Comparison of ENCODE assay signal across 8 mouse cellular contexts in genomic region chrX:38576078-38576477, GRCm38 (mm10). TPM values are rescaled to one million over a fixed set of nuclear protein-coding genes. Genes with fewer than 3 reads are reported as not detected.
DNase-seq lines count a peak whose midpoint lies in the region; ATAC-seq and TF ChIP-seq lines count a peak whose summit lies in the region.

Cul4b (minus strand) TSS chrX:38576196.

- peak; percentile 90 for ATAC-seq in heart, embryonic 12.5 days (ENCODE audit: insufficient number of reproducible peaks, low FRiP score)
- ATAC-seq in midbrain, postnatal 0 days (ENCODE audit: low FRiP score), result no peak

- DNase-seq in left cerebral cortex, adult 18-20 months (ENCODE audit: low spot score in 2 of 2), result no peak
- DNase-seq in left cerebral cortex, adult 9 months (ENCODE audit: low spot score in 2 of 2), result no peak
- peak; percentile 70 for DNase-seq in c-Kit-positive CD71-positive TER-119-negative erythroid progenitor cells, embryonic 14.5 days (ENCODE audit: low read depth)
- DNase-seq in left cerebral cortex, postnatal 10 days (ENCODE audit: extremely low spot score in 1 of 2, low spot score in 2 of 2), result no peak
- DNase-seq in midbrain, postnatal 0 days (ENCODE audit: low spot score), result no peak
- no peak for DNase-seq in cerebellum, adult 18-20 months
- DNase-seq in Muller cell, postnatal 12 days (ENCODE audit: inconsistent ontology term), result no peak

- H3K4me2 ChIP-seq in heart, embryonic 12.5 days, result peak within 1 kb of the TSS; percentile 21; the same call in 1 of the 2 replicates
- no peak within 1 kb of the TSS for H3K4me2 ChIP-seq in midbrain, postnatal 0 days (ENCODE audit: low read depth, low read length, poor library complexity, severe bottlenecking)

- no peak for TF ChIP-seq CTCF in midbrain, postnatal 0 days (IDR thresholded peaks at IDR 0.05)

- H3K4me3 ChIP-seq in heart, embryonic 12.5 days, result 0 out of 2 replicates have a peak within 1 kb of the TSS, but pooled peaks have one; percentile 18
- no peak within 1 kb of the TSS for H3K4me3 ChIP-seq in midbrain, postnatal 0 days (ENCODE audit: low read depth, low read length)

- 56% methylated on average over 15 of the region's 15 CpGs for WGBS in heart, embryonic 12.5 days
- WGBS in midbrain, postnatal 0 days, result 90% methylated on average over 15 of the region's 15 CpGs

- intact Hi-C loops in left cerebral cortex, postnatal 10 days (cut with DNase I), result no loop called here

- H3K27ac ChIP-seq in heart, embryonic 12.5 days (ENCODE audit: poor library complexity, severe bottlenecking), result 0 out of 2 replicates have a peak within 1 kb of the TSS, but pooled peaks have one; percentile 21
- no peak within 1 kb of the TSS for H3K27ac ChIP-seq in midbrain, postnatal 0 days (ENCODE audit: low read depth, low read length)

- no peaks in the 10 kb centered on the region for H3K36me3 ChIP-seq in heart, embryonic 12.5 days
- H3K36me3 ChIP-seq in midbrain, postnatal 0 days (ENCODE audit: insufficient read depth, low read length), result no peaks in the 10 kb centered on the region

- H3K27me3 ChIP-seq in heart, embryonic 12.5 days (replicated peaks), result no peaks in the 10 kb centered on the region
- H3K27me3 ChIP-seq in midbrain, postnatal 0 days (ENCODE audit: insufficient read depth, low read length), result no peaks in the 10 kb centered on the region

- H3K4me1 ChIP-seq in heart, embryonic 12.5 days (replicated peaks), result no peaks in the 10 kb centered on the region
- H3K4me1 ChIP-seq in midbrain, postnatal 0 days (ENCODE audit: insufficient read depth, low read length), result no peaks in the 10 kb centered on the region

- no peaks in the 10 kb centered on the region for H3K9me3 ChIP-seq in heart, embryonic 12.5 days (replicated peaks)
- no peaks in the 10 kb centered on the region for H3K9me3 ChIP-seq in midbrain, postnatal 0 days (ENCODE audit: low read length)

- no peak within 1 kb of the TSS for H3K9ac ChIP-seq in heart, embryonic 12.5 days
- no peak within 1 kb of the TSS for H3K9ac ChIP-seq in midbrain, postnatal 0 days (replicated peaks; ENCODE audit: low read length, poor library complexity, severe bottlenecking)

RNA-seq across cellular contexts. Expression of gene Cul4b, which starts in this region (rescaled TPM):
- total RNA-seq in left cerebral cortex, adult 18-20 months (2021), result 10 to 100 TPM; 32.3 to 34.4 TPM
- polyA plus RNA-seq in heart, embryonic 12.5 days (2016; fragmentation: Nextera tagmentation; extraction: Ambion mirVana), result 34.1 and 36.1 TPM in 2 replicates
- total RNA-seq in left cerebral cortex, postnatal 10 days (2021), result 10 to 100 TPM; 38.7 to 40.2 TPM
- total RNA-seq in midbrain, postnatal 0 days (2014; rRNA removed), result 19.3 and 27.0 TPM in 2 replicates
- 14.4 and 14.6 TPM in 2 replicates for polyA plus RNA-seq in midbrain, postnatal 0 days (2015; fragmentation: Nextera tagmentation; extraction: Ambion mirVana)
